Mouse (Mus musculus) liver, postnatal 0 days (tissue): ENCODE results near the gene Pepd.

Source experiments
- CTCF ChIP-seq: sonication (generic); IDR thresholded peaks from 2 replicates; pipeline ENCODE4 v1.5.1; 2016; ENCODE audit warnings: antibody characterized with exemption, low read depth
- EP300 ChIP-seq: IDR thresholded peaks from 2 replicates; pipeline ENCODE4 v1.6.1; 2016; ENCODE audit warnings: antibody characterized with exemption, low read depth, mild to moderate bottlenecking

GRCm38 (mm10) chr7:34888891-34889290, 23.3 kb upstream of the Pepd start:
- TF ChIP-seq CTCF: no peak
- no peak for TF ChIP-seq EP300
